Mouse (Mus musculus): ENCODE data around the gene Hoxd13. TPM values are rescaled to one million over a fixed set of nuclear protein-coding genes. Genes with fewer than 3 reads are reported as not detected.

The Hoxd13 gene
- polyA plus RNA-seq, 1 experiment from 2014 or later: not detected

GRCm38 (mm10) chr2:74670632-74671188 lies 2.6 kb downstream of the Hoxd13 start:
- no peak overlapping the region for H3K27ac ChIP-seq
- WGBS (ENCODE audit: missing documents): 26% methylated on average over 3 of the region's 3 CpGs
- H3K4me3 ChIP-seq (ENCODE audit: inconsistent target): no peak overlapping the region
- H3K79me2 ChIP-seq (ENCODE audit: inconsistent target): no peaks in the 10 kb centered on the region
- no peaks in the 10 kb centered on the region for H3K36me3 ChIP-seq (ENCODE audit: inconsistent target)

GRCm38 (mm10) chr2:74671847-74672246 lies 3.7 kb downstream of the Hoxd13 start:
- Histone ChIP-seq H3K79me2 (ENCODE audit: inconsistent target) (no peaks in the 10 kb centered on the region), H3K36me3 (ENCODE audit: inconsistent target) (no peaks in the 10 kb centered on the region), H3K4me3 (ENCODE audit: inconsistent target) (no peak overlapping the region), H3K27ac (no peak overlapping the region)
- WGBS (ENCODE audit: missing documents): 38% methylated on average over 5 of the region's 5 CpGs

GRCm38 (mm10) chr2:74672481-74673362 lies 4.6 kb downstream of the Hoxd13 start:
- Histone ChIP-seq H3K36me3 (ENCODE audit: inconsistent target) (no peaks in the 10 kb centered on the region), H3K4me3 (ENCODE audit: inconsistent target) (no peak overlapping the region), H3K27ac (no peak overlapping the region), H3K79me2 (ENCODE audit: inconsistent target) (no peaks in the 10 kb centered on the region)
- 7% methylated on average over 28 of the region's 40 CpGs for WGBS (ENCODE audit: missing documents)

GRCm38 (mm10) chr2:74673835-74674425 lies 5.8 kb downstream of the Hoxd13 start:
- 7% methylated on average over 21 of the region's 24 CpGs for WGBS (ENCODE audit: missing documents)
- H3K36me3 ChIP-seq (ENCODE audit: inconsistent target): no peaks in the 10 kb centered on the region
- H3K27ac ChIP-seq: no peak overlapping the region
- H3K4me3 ChIP-seq (ENCODE audit: inconsistent target): no peak overlapping the region
- no peaks in the 10 kb centered on the region for H3K79me2 ChIP-seq (ENCODE audit: inconsistent target)

GRCm38 (mm10) chr2:74674881-74675665 lies 7.0 kb downstream of the Hoxd13 start, which contains the start of gene Hoxd12:
Hoxd12 (plus strand) TSS chr2:74675013.
- Histone ChIP-seq H3K27ac (no peak within 1 kb of the TSS), H3K79me2 (ENCODE audit: inconsistent target) (no peaks in the 10 kb centered on the region), H3K36me3 (ENCODE audit: inconsistent target) (no peaks in the 10 kb centered on the region), H3K4me3 (ENCODE audit: inconsistent target) (no peak within 1 kb of the TSS)
- 11% methylated on average over 47 of the region's 47 CpGs for WGBS (ENCODE audit: missing documents)

GRCm38 (mm10) chr2:74675666-74676282 lies 7.7 kb downstream of the Hoxd13 start:
- Histone ChIP-seq H3K79me2 (ENCODE audit: inconsistent target) (no peaks in the 10 kb centered on the region), H3K27ac (no peak overlapping the region), H3K4me3 (ENCODE audit: inconsistent target) (no peak overlapping the region), H3K36me3 (ENCODE audit: inconsistent target) (no peaks in the 10 kb centered on the region)
- WGBS (ENCODE audit: missing documents): 13% methylated on average over 23 of the region's 24 CpGs

GRCm38 (mm10) chr2:74676376-74677052 lies 8.4 kb downstream of the Hoxd13 start:
- Histone ChIP-seq H3K4me3 (ENCODE audit: inconsistent target) (no peak overlapping the region), H3K79me2 (ENCODE audit: inconsistent target) (no peaks in the 10 kb centered on the region), H3K36me3 (ENCODE audit: inconsistent target) (no peaks in the 10 kb centered on the region), H3K27ac (no peak overlapping the region)
- WGBS (ENCODE audit: missing documents): 13% methylated on average over 9 of the region's 9 CpGs

GRCm38 (mm10) chr2:74677106-74677505 lies 9.0 kb downstream of the Hoxd13 start:
- H3K36me3 ChIP-seq (ENCODE audit: inconsistent target): no peaks in the 10 kb centered on the region
- no peaks in the 10 kb centered on the region for H3K79me2 ChIP-seq (ENCODE audit: inconsistent target)
- WGBS (ENCODE audit: missing documents): 46% methylated on average over 2 of the region's 2 CpGs
- no peak overlapping the region for H3K4me3 ChIP-seq (ENCODE audit: inconsistent target)
- H3K27ac ChIP-seq: no peak overlapping the region

- Histone ChIP-seq H3K27ac (no peak within 1 kb of the TSS), H3K4me3 (ENCODE audit: inconsistent target) (no peak within 1 kb of the TSS), H3K79me2 (ENCODE audit: inconsistent target) (no peaks in the 10 kb centered on the region), H3K36me3 (ENCODE audit: inconsistent target) (no peaks in the 10 kb centered on the region)
- WGBS (ENCODE audit: missing documents): 5% methylated on average over 15 of the region's 15 CpGs
Measured at GRCm38 (mm10) chr2:74678891-74679595, 10.9 kb downstream of the Hoxd13 start, which contains the start of gene Hoxd11. Hoxd11 (plus strand) TSS chr2:74679557.

GRCm38 (mm10) chr2:74679596-74679971 lies 11.5 kb downstream of the Hoxd13 start:
- no peaks in the 10 kb centered on the region for H3K79me2 ChIP-seq (ENCODE audit: inconsistent target)
- H3K27ac ChIP-seq: no peak overlapping the region
- no peak overlapping the region for H3K4me3 ChIP-seq (ENCODE audit: inconsistent target)
- H3K36me3 ChIP-seq (ENCODE audit: inconsistent target): no peaks in the 10 kb centered on the region
- 4% methylated on average over 26 of the region's 26 CpGs for WGBS (ENCODE audit: missing documents)

GRCm38 (mm10) chr2:74679980-74680379 lies 11.9 kb downstream of the Hoxd13 start:
- no peak overlapping the region for H3K4me3 ChIP-seq (ENCODE audit: inconsistent target)
- no peak overlapping the region for H3K27ac ChIP-seq
- no peaks in the 10 kb centered on the region for H3K79me2 ChIP-seq (ENCODE audit: inconsistent target)
- 7% methylated on average over 23 of the region's 23 CpGs for WGBS (ENCODE audit: missing documents)
- H3K36me3 ChIP-seq (ENCODE audit: inconsistent target): no peaks in the 10 kb centered on the region

- H3K27ac ChIP-seq: no peak overlapping the region
- H3K79me2 ChIP-seq (ENCODE audit: inconsistent target): no peaks in the 10 kb centered on the region
- no peaks in the 10 kb centered on the region for H3K36me3 ChIP-seq (ENCODE audit: inconsistent target)
- H3K4me3 ChIP-seq (ENCODE audit: inconsistent target): no peak overlapping the region
- WGBS (ENCODE audit: missing documents): 8% methylated on average over 21 of the region's 21 CpGs
Measured at GRCm38 (mm10) chr2:74680561-74681398, 12.7 kb downstream of the Hoxd13 start.

Measured in macrophage (primary cell).